Mouse (Mus musculus): ENCODE measurements at regions not wholly inside any gene's neighbourhood (a gene's known extent, or its start where the extent isn't known, plus 50 kb on each side); places are given as distances from the start of the nearest gene placed in this dataset.
"Not testable (repeated sequence)": the region's sequence is repeated elsewhere in the genome, so short reads cannot be mapped to it uniquely, and the experiment has no call there.

DNA sequence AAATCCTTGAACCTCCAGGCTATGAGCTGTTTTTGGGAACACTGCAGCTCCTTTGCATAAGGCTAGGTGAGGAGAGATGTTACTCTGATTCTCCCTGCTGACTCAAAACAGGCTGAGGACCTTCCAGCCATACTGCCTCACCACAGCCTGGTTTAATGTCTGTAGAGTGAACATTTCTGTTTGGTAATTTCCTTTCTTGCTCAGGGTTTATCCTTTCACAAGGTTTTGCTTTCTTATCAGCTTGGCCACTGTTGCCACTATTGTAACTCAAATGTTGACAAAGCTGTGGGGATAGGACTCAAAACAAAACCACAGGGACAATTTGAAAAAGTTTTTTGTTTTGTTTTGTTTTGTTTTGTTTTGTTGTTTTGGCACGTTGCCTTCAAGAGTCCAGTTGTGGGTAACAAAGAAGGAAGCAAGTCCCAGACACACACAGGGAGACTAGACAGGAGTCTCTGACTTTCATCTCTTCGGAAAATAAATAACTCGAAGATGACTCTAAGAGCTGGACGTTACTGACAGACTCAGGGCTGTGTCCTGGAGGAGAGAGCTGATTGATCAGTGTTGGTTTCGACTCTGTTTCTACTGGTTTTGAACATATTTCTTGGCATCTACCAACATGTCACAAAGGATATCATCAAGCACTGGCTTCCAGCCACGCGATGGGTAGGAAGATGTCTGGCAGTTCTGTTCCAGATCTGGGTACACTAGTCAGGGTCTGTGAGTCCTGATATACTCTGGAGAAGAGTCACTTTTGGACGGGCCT lies 268.9 kb upstream of the Arglu1 start:
- ATAC-seq (replicated peaks; ENCODE audit: extremely low read depth, insufficient read depth, low FRiP score), result no peak
- no peaks in the 10 kb centered on the region for H3K36me3 ChIP-seq (ENCODE audit: control insufficient read depth, insufficient read depth)
- no peak overlapping the region for H3K4me3 ChIP-seq (ENCODE audit: low read length)
- H3K27ac ChIP-seq (ENCODE audit: low read length), result no peak overlapping the region
- no peaks in the 10 kb centered on the region for H3K4me1 ChIP-seq (ENCODE audit: control insufficient read depth, insufficient read depth, low read length)
- H3K9ac ChIP-seq (ENCODE audit: low read length), result no peak overlapping the region
- 0 out of 2 replicates have a peak, but pooled peaks cover 3% of the 10 kb centered on the region for H3K9me3 ChIP-seq (replicated peaks; ENCODE audit: control insufficient read depth, low read length)
- 55% methylated on average over 8 of the region's 8 CpGs for WGBS
- H3K4me2 ChIP-seq (ENCODE audit: low read depth, low read length), result no peak overlapping the region
- no peaks in the 10 kb centered on the region for H3K27me3 ChIP-seq (ENCODE audit: control insufficient read depth, insufficient read depth, low read length)

DNA sequence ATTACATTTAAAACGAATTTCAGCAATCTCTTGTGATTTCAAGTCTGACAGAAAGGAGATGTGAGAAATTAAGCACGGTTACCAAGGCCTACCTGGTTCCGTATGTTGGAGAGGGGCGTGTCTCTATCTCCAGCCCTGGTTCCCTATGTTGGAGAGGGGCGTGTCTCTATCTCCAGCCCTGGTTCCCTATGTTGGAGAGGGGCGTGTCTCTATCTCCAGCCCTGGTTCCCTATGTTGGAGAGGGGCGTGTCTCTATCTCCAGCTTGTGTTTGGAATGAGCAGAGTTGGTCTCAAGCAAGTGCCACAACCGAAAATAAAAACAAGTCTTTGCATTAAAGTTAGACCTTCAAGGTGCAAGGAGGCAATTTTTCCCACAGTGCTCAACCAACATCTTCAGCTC lies 267.8 kb upstream of the Arglu1 start:
- WGBS, result 75% methylated on average over 8 of the region's 8 CpGs
- H3K27ac ChIP-seq (ENCODE audit: low read length); H3K4me2 ChIP-seq (ENCODE audit: low read depth, low read length); H3K27me3 ChIP-seq (ENCODE audit: control insufficient read depth, insufficient read depth, low read length); ATAC-seq (replicated peaks; ENCODE audit: extremely low read depth, insufficient read depth, low FRiP score); H3K36me3 ChIP-seq (ENCODE audit: control insufficient read depth, insufficient read depth); H3K4me1 ChIP-seq (ENCODE audit: control insufficient read depth, insufficient read depth, low read length); H3K9ac ChIP-seq (ENCODE audit: low read length); H3K4me3 ChIP-seq (ENCODE audit: low read length); H3K9me3 ChIP-seq (replicated peaks; ENCODE audit: control insufficient read depth, low read length): not testable (repeated sequence)

DNA sequence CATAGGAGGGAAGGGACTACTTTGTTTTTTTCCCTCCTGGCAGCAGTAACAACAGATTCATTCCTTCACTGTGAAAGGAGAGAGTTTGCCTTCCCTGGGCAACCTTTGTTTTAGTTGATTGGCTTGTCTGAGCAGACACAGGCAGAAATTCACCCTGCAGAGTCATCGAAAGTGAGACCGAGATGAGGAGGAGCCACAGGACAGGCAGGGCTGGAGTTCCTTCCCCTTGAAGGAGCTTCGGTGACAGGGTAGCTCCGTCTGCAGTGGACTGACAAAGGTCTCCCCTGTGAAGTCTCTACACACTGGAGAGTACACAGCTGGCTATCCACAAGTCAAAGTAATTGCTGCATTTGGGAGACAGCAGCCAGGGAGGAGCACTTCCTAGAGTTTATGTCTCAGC lies 261.9 kb upstream of the Arglu1 start:
- 38% methylated on average over 4 of the region's 4 CpGs for WGBS
- H3K9me3 ChIP-seq (replicated peaks; ENCODE audit: control insufficient read depth, low read length), result 0 out of 2 replicates have a peak, but pooled peaks cover 3% of the 10 kb centered on the region
- H3K4me2 ChIP-seq (ENCODE audit: low read depth, low read length), result no peak overlapping the region
- H3K27ac ChIP-seq (ENCODE audit: low read length), result no peak overlapping the region
- H3K36me3 ChIP-seq (ENCODE audit: control insufficient read depth, insufficient read depth), result no peaks in the 10 kb centered on the region
- ATAC-seq (replicated peaks; ENCODE audit: extremely low read depth, insufficient read depth, low FRiP score), result no peak
- H3K9ac ChIP-seq (ENCODE audit: low read length), result no peak overlapping the region
- no peaks in the 10 kb centered on the region for H3K27me3 ChIP-seq (ENCODE audit: control insufficient read depth, insufficient read depth, low read length)
- peaks cover 9% of the 10 kb centered on the region; the same call in 1 of the 2 replicates for H3K4me1 ChIP-seq (ENCODE audit: control insufficient read depth, insufficient read depth, low read length)
- no peak overlapping the region for H3K4me3 ChIP-seq (ENCODE audit: low read length)

DNA sequence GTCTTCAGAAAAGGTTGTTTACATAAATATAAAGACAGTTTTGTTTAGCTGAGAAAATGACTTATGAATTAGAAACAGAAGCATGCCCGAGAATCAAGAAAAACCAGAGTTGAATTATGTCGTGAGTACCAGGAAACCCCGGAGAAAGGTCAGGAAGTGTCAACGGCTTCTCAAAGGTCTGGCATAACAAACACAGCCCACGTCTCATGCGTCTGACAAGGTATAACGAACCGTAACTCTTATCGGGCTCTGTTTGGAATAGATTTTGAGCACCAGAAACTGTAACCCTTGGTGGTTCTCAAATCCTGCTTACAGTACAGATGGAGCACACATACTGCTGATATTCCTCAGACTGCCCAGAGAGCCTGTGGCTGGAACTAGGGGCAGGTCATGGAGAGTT lies 260.9 kb upstream of the Arglu1 start:
- Histone ChIP-seq H3K9ac (ENCODE audit: low read length) (no peak overlapping the region), H3K9me3 (replicated peaks; ENCODE audit: control insufficient read depth, low read length) (0 out of 2 replicates have a peak, but pooled peaks cover 3% of the 10 kb centered on the region), H3K27ac (ENCODE audit: low read length) (no peak overlapping the region), H3K27me3 (ENCODE audit: control insufficient read depth, insufficient read depth, low read length) (no peaks in the 10 kb centered on the region), H3K36me3 (ENCODE audit: control insufficient read depth, insufficient read depth) (no peaks in the 10 kb centered on the region), H3K4me3 (ENCODE audit: low read length) (no peak overlapping the region), H3K4me2 (ENCODE audit: low read depth, low read length) (no peak overlapping the region), H3K4me1 (ENCODE audit: control insufficient read depth, insufficient read depth, low read length) (peaks cover 9% of the 10 kb centered on the region; the same call in 1 of the 2 replicates)
- no peak for ATAC-seq (replicated peaks; ENCODE audit: extremely low read depth, insufficient read depth, low FRiP score)
- 28% methylated on average over 9 of the region's 9 CpGs for WGBS

DNA sequence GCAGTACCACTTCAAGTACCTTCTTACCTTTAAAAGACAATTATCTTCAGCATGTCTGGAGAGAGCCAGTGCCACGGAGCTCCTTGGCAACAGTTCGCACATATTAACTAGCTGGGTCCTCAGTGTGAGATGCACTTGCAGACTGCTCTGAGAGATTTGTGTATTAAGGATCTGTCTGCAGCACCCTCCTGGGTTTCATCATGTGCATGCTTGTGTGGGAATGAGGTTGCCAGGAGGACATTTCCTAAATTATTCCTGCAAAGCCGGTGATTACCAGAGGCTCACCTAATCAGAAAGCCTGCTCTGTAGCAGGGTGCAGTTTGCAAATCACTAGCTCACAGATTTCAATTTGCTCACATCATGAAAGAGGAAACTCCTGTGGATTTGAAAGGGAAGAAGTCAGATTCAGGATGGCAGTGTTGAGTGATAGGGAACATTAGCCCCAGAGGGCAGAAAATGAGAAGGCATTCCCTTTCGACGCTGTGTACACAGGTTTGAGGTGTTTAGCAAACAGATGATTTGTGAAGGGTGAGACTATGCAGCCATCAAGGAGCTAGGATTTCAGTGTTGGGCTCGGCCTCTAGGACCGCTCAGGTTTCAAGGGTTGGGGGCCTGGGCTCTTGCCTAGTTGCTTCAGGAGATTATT lies 257.3 kb upstream of the Arglu1 start:
- Histone ChIP-seq H3K27me3 (ENCODE audit: control insufficient read depth, insufficient read depth, low read length) (no peaks in the 10 kb centered on the region), H3K27ac (ENCODE audit: low read length) (no peak overlapping the region), H3K4me3 (ENCODE audit: low read length) (no peak overlapping the region), H3K4me2 (ENCODE audit: low read depth, low read length) (no peak overlapping the region), H3K4me1 (ENCODE audit: control insufficient read depth, insufficient read depth, low read length) (peaks cover 9% of the 10 kb centered on the region; the same call in 1 of the 2 replicates), H3K9ac (ENCODE audit: low read length) (no peak overlapping the region), H3K9me3 (replicated peaks; ENCODE audit: control insufficient read depth, low read length) (no peaks in the 10 kb centered on the region), H3K36me3 (ENCODE audit: control insufficient read depth, insufficient read depth) (no peaks in the 10 kb centered on the region)
- ATAC-seq (replicated peaks; ENCODE audit: extremely low read depth, insufficient read depth, low FRiP score), result no peak
- whole genome bisulfite sequencing, result 22% methylated on average over 7 of the region's 7 CpGs

DNA sequence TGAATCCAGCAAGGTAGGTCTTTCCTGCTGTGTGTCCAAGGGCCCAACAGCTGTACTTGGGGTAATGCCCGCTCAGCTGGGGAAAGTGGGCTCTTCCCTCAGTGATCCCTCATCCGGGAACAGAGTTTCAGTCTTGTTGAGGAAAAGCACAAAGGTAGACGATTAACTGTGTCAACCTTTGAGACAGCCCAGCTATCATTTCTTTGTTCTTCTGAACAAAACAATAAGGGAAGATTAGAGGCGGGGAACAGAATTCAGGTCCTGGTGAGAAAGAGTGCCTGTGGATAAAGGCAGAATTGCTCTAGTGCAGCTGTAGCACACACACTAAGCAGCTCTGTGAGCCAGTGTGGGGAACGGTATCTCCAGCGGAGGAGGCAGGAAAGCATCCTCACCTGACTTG lies 252.7 kb upstream of the Arglu1 start:
- H3K9ac ChIP-seq (ENCODE audit: low read length), result no peak overlapping the region
- H3K27ac ChIP-seq (ENCODE audit: low read length), result no peak overlapping the region
- H3K27me3 ChIP-seq (ENCODE audit: control insufficient read depth, insufficient read depth, low read length), result no peaks in the 10 kb centered on the region
- 83% methylated on average over 6 of the region's 6 CpGs for WGBS
- H3K4me2 ChIP-seq (ENCODE audit: low read depth, low read length), result no peak overlapping the region
- no peak for ATAC-seq (replicated peaks; ENCODE audit: extremely low read depth, insufficient read depth, low FRiP score)
- no peak overlapping the region for H3K4me3 ChIP-seq (ENCODE audit: low read length)
- no peaks in the 10 kb centered on the region for H3K36me3 ChIP-seq (ENCODE audit: control insufficient read depth, insufficient read depth)
- H3K4me1 ChIP-seq (ENCODE audit: control insufficient read depth, insufficient read depth, low read length), result peaks cover 6% of the 10 kb centered on the region; the same call in 1 of the 2 replicates
- H3K9me3 ChIP-seq (replicated peaks; ENCODE audit: control insufficient read depth, low read length), result no peaks in the 10 kb centered on the region

DNA sequence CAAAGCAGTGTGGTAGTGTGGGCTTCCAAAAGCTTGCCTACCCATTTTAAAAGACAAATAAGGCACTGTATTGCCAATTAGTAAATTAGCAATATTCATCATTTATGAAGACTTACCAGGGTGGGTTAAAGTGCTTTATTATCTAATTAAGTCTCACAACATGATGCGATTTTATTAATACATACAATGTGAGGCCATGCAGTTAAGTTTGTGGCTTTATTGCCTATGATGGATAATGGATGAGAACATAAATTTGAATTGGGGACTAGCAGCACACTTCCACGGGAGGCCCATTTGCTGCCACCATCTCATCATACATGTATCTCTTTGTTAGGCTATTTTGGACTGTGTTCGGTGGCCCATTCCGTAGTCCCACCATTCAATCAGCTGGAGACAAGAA lies 250.6 kb upstream of the Arglu1 start:
- WGBS, result 93% methylated on average over 4 of the region's 4 CpGs
- no peak overlapping the region for H3K4me2 ChIP-seq (ENCODE audit: low read depth, low read length)
- H3K36me3 ChIP-seq (ENCODE audit: control insufficient read depth, insufficient read depth), result no peaks in the 10 kb centered on the region
- no peaks in the 10 kb centered on the region for H3K4me1 ChIP-seq (ENCODE audit: control insufficient read depth, insufficient read depth, low read length)
- H3K9ac ChIP-seq (ENCODE audit: low read length), result no peak overlapping the region
- H3K27me3 ChIP-seq (ENCODE audit: control insufficient read depth, insufficient read depth, low read length), result no peaks in the 10 kb centered on the region
- no peak overlapping the region for H3K27ac ChIP-seq (ENCODE audit: low read length)
- no peak for ATAC-seq (replicated peaks; ENCODE audit: extremely low read depth, insufficient read depth, low FRiP score)
- no peak overlapping the region for H3K4me3 ChIP-seq (ENCODE audit: low read length)
- H3K9me3 ChIP-seq (replicated peaks; ENCODE audit: control insufficient read depth, low read length), result no peaks in the 10 kb centered on the region

DNA sequence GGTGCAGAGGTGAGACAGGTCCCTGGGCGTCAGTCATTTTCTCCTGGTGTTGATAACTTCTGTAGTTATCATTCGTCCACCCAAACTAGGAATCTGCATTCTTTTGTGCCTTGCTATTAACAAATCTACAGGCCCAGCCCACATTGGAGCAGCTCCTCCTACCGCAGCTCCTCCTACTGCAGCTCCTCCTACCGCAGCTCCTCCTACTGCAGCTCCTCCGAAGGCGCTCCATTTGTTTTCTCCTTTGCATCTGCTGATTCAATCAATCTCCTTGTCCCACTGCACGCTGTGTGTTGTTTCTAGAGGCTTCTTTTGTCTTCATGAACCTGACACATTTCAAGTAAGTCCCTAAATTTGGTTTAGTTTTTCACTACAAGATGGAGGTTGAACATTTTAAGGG lies 248.2 kb upstream of the Arglu1 start:
- H3K4me3 ChIP-seq (ENCODE audit: low read length), result no peak overlapping the region
- no peaks in the 10 kb centered on the region for H3K4me1 ChIP-seq (ENCODE audit: control insufficient read depth, insufficient read depth, low read length)
- no peaks in the 10 kb centered on the region for H3K27me3 ChIP-seq (ENCODE audit: control insufficient read depth, insufficient read depth, low read length)
- WGBS, result 71% methylated on average over 7 of the region's 7 CpGs
- no peak for ATAC-seq (replicated peaks; ENCODE audit: extremely low read depth, insufficient read depth, low FRiP score)
- H3K9me3 ChIP-seq (replicated peaks; ENCODE audit: control insufficient read depth, low read length), result no peaks in the 10 kb centered on the region
- H3K36me3 ChIP-seq (ENCODE audit: control insufficient read depth, insufficient read depth), result no peaks in the 10 kb centered on the region
- no peak overlapping the region for H3K9ac ChIP-seq (ENCODE audit: low read length)
- no peak overlapping the region for H3K27ac ChIP-seq (ENCODE audit: low read length)
- H3K4me2 ChIP-seq (ENCODE audit: low read depth, low read length), result no peak overlapping the region

DNA sequence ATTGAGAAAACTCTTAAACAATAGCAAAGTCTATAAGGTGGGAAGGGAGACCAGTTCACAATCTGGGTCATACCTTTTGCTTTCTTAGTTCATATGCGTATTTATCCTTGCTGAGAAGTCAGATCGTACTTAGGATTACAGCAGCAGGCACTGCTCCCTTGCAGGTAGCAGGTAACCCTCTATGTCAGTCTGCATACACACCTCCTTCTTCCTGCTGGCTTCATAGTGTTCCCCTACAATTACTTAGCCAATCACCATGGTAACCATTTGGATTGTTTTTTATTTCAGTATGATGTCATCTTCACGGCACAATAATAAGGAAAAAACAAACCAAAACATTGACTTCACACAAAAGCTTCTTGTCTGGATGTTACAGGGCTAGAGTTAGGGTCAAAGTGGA lies 242.1 kb upstream of the Arglu1 start:
- Histone ChIP-seq H3K27me3 (ENCODE audit: control insufficient read depth, insufficient read depth, low read length) (no peaks in the 10 kb centered on the region), H3K36me3 (ENCODE audit: control insufficient read depth, insufficient read depth) (no peaks in the 10 kb centered on the region), H3K27ac (ENCODE audit: low read length) (no peak overlapping the region), H3K4me2 (ENCODE audit: low read depth, low read length) (no peak overlapping the region), H3K9me3 (replicated peaks; ENCODE audit: control insufficient read depth, low read length) (no peaks in the 10 kb centered on the region), H3K9ac (ENCODE audit: low read length) (no peak overlapping the region), H3K4me3 (ENCODE audit: low read length) (no peak overlapping the region), H3K4me1 (ENCODE audit: control insufficient read depth, insufficient read depth, low read length) (0 out of 2 replicates have a peak, but pooled peaks cover 2% of the 10 kb centered on the region)
- WGBS, result 70% methylated on average over 3 of the region's 3 CpGs
- ATAC-seq (replicated peaks; ENCODE audit: extremely low read depth, insufficient read depth, low FRiP score), result no peak
